Mouse (Mus musculus) brown adipose tissue, adult 24 weeks (tissue): Measurements from ENCODE around the gene Dgkg. TPM values are rescaled to one million over a fixed set of nuclear protein-coding genes. Genes with fewer than 3 reads are reported as not detected.

Experiments
- H3K27ac ChIP-seq: fragments of 200-500 bp; replicated peaks from 2 replicates; pipeline ENCODE4 v1.5.1; 2012; ENCODE audit warnings: low read depth, mild to moderate bottlenecking, low read length
- H3K4me1 ChIP-seq: fragments of 200-500 bp; 2 replicates; pipeline ENCODE4 v1.6.1; 2012; ENCODE audit warnings: low read length, mixed read lengths; ENCODE audit not compliant: control insufficient read depth, insufficient read depth, insufficient read length
- H3K4me3 ChIP-seq: fragments of 200-500 bp; 2 replicates; pipeline ENCODE4 v1.5.1; 2012; ENCODE audit warnings: low read depth, mild to moderate bottlenecking, low read length, moderate library complexity; ENCODE audit not compliant: insufficient read depth
- polyA plus RNA-seq: library from polyadenylated mRNA; stranded (reverse); fragments of >200 nt; gene quantifications from 2 replicates; pipeline ENCODE4 v1.2.4, GENCODE M21; 2012; ENCODE audit not compliant: missing spikeins, insufficient read depth, insufficient read length

The Dgkg gene
- polyA plus RNA-seq, 1 experiment = not detected

GRCm38 (mm10) chr16:22657874-22658789, 1.1 kb upstream of the Dgkg start:
- Histone ChIP-seq H3K4me1 (no peaks in the 10 kb centered on the region; the same call in 1 of the 2 replicates), H3K4me3 (no peak overlapping the region), H3K27ac (no peak overlapping the region)

GRCm38 (mm10) chr16:22655812-22656211, 1.2 kb downstream of the Dgkg start:
- no peaks in the 10 kb centered on the region; the same call in 1 of the 2 replicates for H3K4me1 ChIP-seq
- peak overlapping the region; percentile 34 for H3K4me3 ChIP-seq
- no peak overlapping the region for H3K27ac ChIP-seq

GRCm38 (mm10) chr16:22655223-22655622, 1.8 kb downstream of the Dgkg start:
- H3K4me1 ChIP-seq = no peaks in the 10 kb centered on the region; the same call in 1 of the 2 replicates
- H3K4me3 ChIP-seq = no peak overlapping the region
- no peak overlapping the region for H3K27ac ChIP-seq

- H3K4me3 ChIP-seq = no peak overlapping the region
Measured at GRCm38 (mm10) chr16:22654477-22654835, 2.6 kb downstream of the Dgkg start.

GRCm38 (mm10) chr16:22653817-22654476, 3.1 kb downstream of the Dgkg start:
- Histone ChIP-seq H3K4me3 (no peak overlapping the region), H3K4me1 (no peaks in the 10 kb centered on the region; the same call in 1 of the 2 replicates), H3K27ac (no peak overlapping the region)

More at GRCm38 (mm10) chr16:22654477-22654835, 2.6 kb downstream of the Dgkg start:
- H3K27ac ChIP-seq = no peak overlapping the region
- no peaks in the 10 kb centered on the region; the same call in 1 of the 2 replicates for H3K4me1 ChIP-seq

- Histone ChIP-seq H3K27ac (no peak overlapping the region), H3K4me3 (no peak overlapping the region), H3K4me1 (no peaks in the 10 kb centered on the region)
Measured at GRCm38 (mm10) chr16:22651244-22651643, 5.8 kb downstream of the Dgkg start.

GRCm38 (mm10) chr16:22645256-22645655, 11.8 kb downstream of the Dgkg start:
- no peaks in the 10 kb centered on the region for H3K4me1 ChIP-seq
- H3K4me3 ChIP-seq = no peak overlapping the region
- no peak overlapping the region for H3K27ac ChIP-seq

GRCm38 (mm10) chr16:22643460-22643859, 13.6 kb downstream of the Dgkg start:
- no peak overlapping the region for H3K4me3 ChIP-seq
- H3K27ac ChIP-seq = no peak overlapping the region
- H3K4me1 ChIP-seq = no peaks in the 10 kb centered on the region

GRCm38 (mm10) chr16:22642953-22643352, 14.1 kb downstream of the Dgkg start:
- Histone ChIP-seq H3K4me3 (no peak overlapping the region), H3K4me1 (no peaks in the 10 kb centered on the region)

GRCm38 (mm10) chr16:22642054-22642453, 15.0 kb downstream of the Dgkg start:
- Histone ChIP-seq H3K27ac (no peak overlapping the region), H3K4me1 (no peaks in the 10 kb centered on the region), H3K4me3 (no peak overlapping the region)

More at GRCm38 (mm10) chr16:22642953-22643352, 14.1 kb downstream of the Dgkg start:
- H3K27ac ChIP-seq = no peak overlapping the region

GRCm38 (mm10) chr16:22641588-22641987, 15.4 kb downstream of the Dgkg start:
- Histone ChIP-seq H3K4me3 (no peak overlapping the region), H3K27ac (no peak overlapping the region), H3K4me1 (no peaks in the 10 kb centered on the region)

GRCm38 (mm10) chr16:22637311-22637710, 19.7 kb downstream of the Dgkg start:
- no peaks in the 10 kb centered on the region for H3K4me1 ChIP-seq
- no peak overlapping the region for H3K4me3 ChIP-seq
- no peak overlapping the region for H3K27ac ChIP-seq

- Histone ChIP-seq H3K4me3 (no peak overlapping the region), H3K27ac (no peak overlapping the region), H3K4me1 (no peaks in the 10 kb centered on the region)
Measured at GRCm38 (mm10) chr16:22635706-22636105, 21.3 kb downstream of the Dgkg start.

GRCm38 (mm10) chr16:22633063-22633462, 24.0 kb downstream of the Dgkg start:
- H3K27ac ChIP-seq = no peak overlapping the region
- H3K4me3 ChIP-seq = no peak overlapping the region
- no peaks in the 10 kb centered on the region for H3K4me1 ChIP-seq

- no peak overlapping the region for H3K4me3 ChIP-seq
- H3K4me1 ChIP-seq = no peaks in the 10 kb centered on the region
- no peak overlapping the region for H3K27ac ChIP-seq
Measured at GRCm38 (mm10) chr16:22630351-22630750, 26.7 kb downstream of the Dgkg start.
